Mouse (Mus musculus): Measurements from ENCODE around the gene Cavin1.

The Cavin1 gene

GRCm38 (mm10) chr11:100957915-100958469, 12.7 kb downstream of the Cavin1 start:
- no peak for DNase-seq (ENCODE audit: low spot score)

- DNase-seq (ENCODE audit: low spot score): peak; percentile 88
Measured at GRCm38 (mm10) chr11:100957244-100957643, 13.4 kb downstream of the Cavin1 start.

GRCm38 (mm10) chr11:100949540-100949939, 21.1 kb downstream of the Cavin1 start:
- no peak for DNase-seq (ENCODE audit: low spot score)

- DNase-seq (ENCODE audit: low spot score): no peak
Measured at GRCm38 (mm10) chr11:100948317-100948716, 22.4 kb downstream of the Cavin1 start.

- no peak for DNase-seq (ENCODE audit: low spot score)
Measured at GRCm38 (mm10) chr11:100947548-100947947, 23.1 kb downstream of the Cavin1 start.

- DNase-seq (ENCODE audit: low spot score): no peak
Measured at GRCm38 (mm10) chr11:100946862-100947261, 23.8 kb downstream of the Cavin1 start.

GRCm38 (mm10) chr11:100942388-100942787, 28.3 kb downstream of the Cavin1 start:
- no peak for DNase-seq (ENCODE audit: low spot score)

GRCm38 (mm10) chr11:100939512-100940151, 31.1 kb downstream of the Cavin1 start, which contains the start of gene Stat3:
Gene Stat3, minus strand, starts transcription at chr11:100939540.
- peak; percentile 100 for DNase-seq (ENCODE audit: low spot score)

- DNase-seq (ENCODE audit: low spot score): peak; percentile 64
Measured at GRCm38 (mm10) chr11:100938711-100939511, 31.8 kb downstream of the Cavin1 start.

- peak; percentile 94 for DNase-seq (ENCODE audit: low spot score)
Measured at GRCm38 (mm10) chr11:100938112-100938511, 32.6 kb downstream of the Cavin1 start.

- no peak for DNase-seq (ENCODE audit: low spot score)
Measured at GRCm38 (mm10) chr11:100937295-100937694, 33.4 kb downstream of the Cavin1 start.

GRCm38 (mm10) chr11:100935373-100936355, 35.0 kb downstream of the Cavin1 start:
- no peak for DNase-seq (ENCODE audit: low spot score)

GRCm38 (mm10) chr11:100931254-100931921, 39.3 kb downstream of the Cavin1 start:
- peak; percentile 50 for DNase-seq (ENCODE audit: low spot score)

- no peak for DNase-seq (ENCODE audit: low spot score)
Measured at GRCm38 (mm10) chr11:100930611-100931010, 40.1 kb downstream of the Cavin1 start.

- no peak for DNase-seq (ENCODE audit: low spot score)
Measured at GRCm38 (mm10) chr11:100927386-100927785, 43.3 kb downstream of the Cavin1 start.

- peak; percentile 64 for DNase-seq (ENCODE audit: low spot score)
Measured at GRCm38 (mm10) chr11:100924386-100924919, 46.2 kb downstream of the Cavin1 start.

GRCm38 (mm10) chr11:100920887-100921624, 49.6 kb downstream of the Cavin1 start:
- DNase-seq (ENCODE audit: low spot score): no peak

- DNase-seq (ENCODE audit: low spot score): no peak
Measured at GRCm38 (mm10) chr11:100918007-100918406, 52.7 kb downstream of the Cavin1 start.

- no peak for DNase-seq (ENCODE audit: low spot score)
Measured at GRCm38 (mm10) chr11:100916432-100916971, 54.2 kb downstream of the Cavin1 start.

- no peak for DNase-seq (ENCODE audit: low spot score)
Measured at GRCm38 (mm10) chr11:100915063-100915462, 55.6 kb downstream of the Cavin1 start.
